Mouse (Mus musculus) cerebellum, adult 2 months (tissue): Measurements from ENCODE around the gene Prr12.

Experiments
- CTCF ChIP-seq: fragments of 200-500 bp; IDR thresholded peaks from 2 replicates; pipeline ENCODE4 v1.5.1; 2011; ENCODE audit warnings: low read depth, mild to moderate bottlenecking, control low read depth, low read length, moderate library complexity, borderline replicate concordance; ENCODE audit not compliant: insufficient read depth
- POLR2A ChIP-seq: fragments of 200-500 bp; IDR thresholded peaks from 2 replicates; pipeline ENCODE4 v1.6.1; 2011; ENCODE audit warnings: low read length, control low read depth, borderline replicate concordance; ENCODE audit not compliant: insufficient read depth

DNA sequence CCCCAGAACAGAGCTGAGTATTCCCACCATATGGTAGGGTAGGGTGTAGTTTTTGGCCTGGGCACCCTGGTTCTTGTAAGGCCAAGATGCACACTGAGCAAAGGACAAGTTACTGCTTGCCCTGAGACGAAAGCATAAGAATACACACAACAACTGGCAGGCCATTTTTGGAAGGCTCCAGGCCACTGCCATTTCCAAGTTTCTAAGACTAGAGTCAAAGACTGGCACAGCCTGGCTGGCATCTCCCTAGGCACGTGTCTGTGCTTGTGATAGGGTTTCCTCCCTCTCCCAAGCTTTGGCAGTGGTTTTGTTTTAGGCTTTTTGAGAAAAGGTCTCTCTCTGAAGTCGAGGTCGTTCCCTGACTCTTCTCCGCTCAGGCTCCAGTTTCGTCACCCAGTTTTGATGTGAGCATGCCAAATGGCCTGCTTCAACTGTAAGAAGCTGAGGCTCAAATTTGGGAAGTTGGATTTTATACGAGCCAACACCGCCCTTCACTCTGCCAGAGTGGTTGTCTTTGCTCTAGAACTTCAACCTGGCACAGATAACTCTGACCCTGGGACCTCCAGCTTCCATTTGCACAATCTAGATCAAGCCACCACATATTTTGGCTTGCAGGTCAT lies 27.0 kb downstream of the Prr12 start:
- no peak for TF ChIP-seq POLR2A
- TF ChIP-seq CTCF = no peak
